Mouse (Mus musculus): ENCODE measurements around the gene Cacna2d3. TPM values are rescaled to one million over a fixed set of nuclear protein-coding genes. Genes with fewer than 3 reads are reported as not detected.

Cacna2d3 gene
- polyA plus RNA-seq, 1 experiment from 2014 or later, result 0.99 TPM

GRCm38 (mm10) chr14:29530516-29530915, 191.1 kb downstream of the Cacna2d3 start:
- TF ChIP-seq CTCF (IDR thresholded peaks at IDR 0.05; ENCODE audit: low read depth), result no peak
- no peak overlapping the region for H3K4me3 ChIP-seq (ENCODE audit: low read depth, low read length)
- WGBS, result 53% methylated on average over 3 of the region's 3 CpGs
- no peak for ATAC-seq
- H3K27me3 ChIP-seq (replicated peaks; ENCODE audit: control insufficient read depth, insufficient read depth, low read length), result no peaks in the 10 kb centered on the region
- no peaks in the 10 kb centered on the region for H3K4me1 ChIP-seq (replicated peaks; ENCODE audit: control insufficient read depth, insufficient read depth, low read length)
- no peak overlapping the region for H3K9ac ChIP-seq (ENCODE audit: low read depth, low read length)
- no peaks in the 10 kb centered on the region for H3K9me3 ChIP-seq (ENCODE audit: control insufficient read depth)
- no peaks in the 10 kb centered on the region for H3K36me3 ChIP-seq (ENCODE audit: control insufficient read depth, insufficient read depth)
- no peak overlapping the region for H3K27ac ChIP-seq (ENCODE audit: low read depth, low read length)
- H3K4me2 ChIP-seq (replicated peaks; ENCODE audit: low read depth), result no peak overlapping the region

GRCm38 (mm10) chr14:29528696-29529095, 193.0 kb downstream of the Cacna2d3 start:
- H3K27me3 ChIP-seq (replicated peaks; ENCODE audit: control insufficient read depth, insufficient read depth, low read length), result no peaks in the 10 kb centered on the region
- H3K4me3 ChIP-seq (ENCODE audit: low read depth, low read length), result no peak overlapping the region
- no peaks in the 10 kb centered on the region for H3K36me3 ChIP-seq (ENCODE audit: control insufficient read depth, insufficient read depth)
- H3K4me1 ChIP-seq (replicated peaks; ENCODE audit: control insufficient read depth, insufficient read depth, low read length), result no peaks in the 10 kb centered on the region
- ATAC-seq, result no peak
- TF ChIP-seq CTCF (IDR thresholded peaks at IDR 0.05; ENCODE audit: low read depth), result no peak
- H3K27ac ChIP-seq (ENCODE audit: low read depth, low read length), result no peak overlapping the region
- WGBS, result 56% methylated on average over 10 of the region's 10 CpGs
- no peak overlapping the region for H3K9ac ChIP-seq (ENCODE audit: low read depth, low read length)
- no peaks in the 10 kb centered on the region for H3K9me3 ChIP-seq (ENCODE audit: control insufficient read depth)
- H3K4me2 ChIP-seq (replicated peaks; ENCODE audit: low read depth), result no peak overlapping the region

- TF ChIP-seq CTCF (IDR thresholded peaks at IDR 0.05; ENCODE audit: low read depth), result no peak
- Histone ChIP-seq H3K27ac (ENCODE audit: low read depth, low read length) (no peak overlapping the region), H3K4me2 (replicated peaks; ENCODE audit: low read depth) (no peak overlapping the region), H3K4me3 (ENCODE audit: low read depth, low read length) (no peak overlapping the region), H3K36me3 (ENCODE audit: control insufficient read depth, insufficient read depth) (no peaks in the 10 kb centered on the region), H3K4me1 (replicated peaks; ENCODE audit: control insufficient read depth, insufficient read depth, low read length) (no peaks in the 10 kb centered on the region), H3K27me3 (replicated peaks; ENCODE audit: control insufficient read depth, insufficient read depth, low read length) (no peaks in the 10 kb centered on the region), H3K9me3 (ENCODE audit: control insufficient read depth) (no peaks in the 10 kb centered on the region), H3K9ac (ENCODE audit: low read depth, low read length) (no peak overlapping the region)
- WGBS, result 69% methylated on average over 7 of the region's 7 CpGs
- ATAC-seq, result no peak
Observed at GRCm38 (mm10) chr14:29519751-29520669, 201.7 kb downstream of the Cacna2d3 start.

DNA sequence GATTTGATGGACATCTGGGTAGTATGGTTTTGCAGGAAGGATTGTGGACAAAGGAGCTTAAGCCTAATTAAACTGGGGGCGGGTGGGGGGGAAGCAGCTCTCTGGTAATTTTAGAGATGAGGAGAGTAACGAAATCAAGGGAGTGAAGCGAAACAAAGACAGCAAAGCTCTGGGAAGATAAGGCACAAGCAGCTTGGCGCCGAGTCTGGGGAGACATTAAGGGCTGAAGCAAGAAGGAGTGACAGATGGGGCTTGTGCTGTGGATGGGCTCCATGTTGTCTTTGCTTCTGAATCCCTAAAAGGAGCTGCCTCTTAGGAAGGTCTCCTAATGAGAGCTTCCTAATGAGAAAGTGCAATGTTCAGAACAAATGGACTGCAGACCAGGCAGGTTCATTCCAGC, 219.0 kb downstream of the Cacna2d3 start:
- H3K9ac ChIP-seq (ENCODE audit: low read depth, low read length), result no peak overlapping the region
- no peak overlapping the region for H3K4me2 ChIP-seq (replicated peaks; ENCODE audit: low read depth)
- no peaks in the 10 kb centered on the region for H3K27me3 ChIP-seq (replicated peaks; ENCODE audit: control insufficient read depth, insufficient read depth, low read length)
- WGBS, result 65% methylated on average over 5 of the region's 5 CpGs
- no peak for TF ChIP-seq CTCF (IDR thresholded peaks at IDR 0.05; ENCODE audit: low read depth)
- H3K36me3 ChIP-seq (ENCODE audit: control insufficient read depth, insufficient read depth), result no peaks in the 10 kb centered on the region
- no peaks in the 10 kb centered on the region for H3K4me1 ChIP-seq (replicated peaks; ENCODE audit: control insufficient read depth, insufficient read depth, low read length)
- H3K9me3 ChIP-seq (ENCODE audit: control insufficient read depth), result no peaks in the 10 kb centered on the region
- ATAC-seq, result no peak
- no peak overlapping the region for H3K4me3 ChIP-seq (ENCODE audit: low read depth, low read length)
- no peak overlapping the region for H3K27ac ChIP-seq (ENCODE audit: low read depth, low read length)

DNA sequence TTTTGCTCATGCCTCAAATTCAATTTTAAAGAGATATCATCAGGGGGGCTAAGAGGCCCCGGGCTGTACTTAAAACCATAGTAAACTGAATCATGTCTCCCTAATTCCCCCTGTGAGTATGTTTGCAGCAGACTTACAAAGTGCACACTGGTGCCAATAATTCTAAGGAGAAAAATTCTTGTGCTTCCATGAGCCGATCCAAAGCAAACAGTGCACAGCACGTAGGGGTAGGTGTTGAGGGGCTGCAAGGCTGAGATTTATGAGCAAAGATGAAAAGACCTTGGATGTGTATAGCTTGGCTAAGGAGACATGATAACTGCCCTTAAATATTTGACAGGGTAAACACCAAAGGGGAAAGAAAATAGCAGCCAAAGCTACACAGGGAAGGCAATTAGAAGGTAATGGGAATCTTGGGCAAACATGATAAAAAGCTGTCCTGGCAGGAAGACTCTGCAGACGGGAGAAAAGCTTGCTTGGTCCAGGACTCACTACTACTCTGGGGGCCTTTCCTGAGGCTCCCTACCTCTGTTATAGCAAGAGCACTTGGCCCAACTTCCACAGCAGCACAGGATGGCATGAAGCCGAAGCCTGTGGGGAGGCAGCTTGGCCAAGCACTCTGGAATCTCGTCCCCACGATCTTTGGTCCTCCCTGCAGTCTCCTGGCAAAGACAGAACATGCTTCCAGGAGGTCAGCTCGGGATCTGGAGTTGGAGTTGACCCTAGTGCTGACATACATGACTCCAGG, 222.9 kb downstream of the Cacna2d3 start:
- no peak overlapping the region for H3K27ac ChIP-seq (ENCODE audit: low read depth, low read length)
- no peak for ATAC-seq
- no peaks in the 10 kb centered on the region for H3K36me3 ChIP-seq (ENCODE audit: control insufficient read depth, insufficient read depth)
- no peak overlapping the region for H3K4me2 ChIP-seq (replicated peaks; ENCODE audit: low read depth)
- no peak overlapping the region for H3K4me3 ChIP-seq (ENCODE audit: low read depth, low read length)
- H3K9ac ChIP-seq (ENCODE audit: low read depth, low read length), result no peak overlapping the region
- no peaks in the 10 kb centered on the region for H3K9me3 ChIP-seq (ENCODE audit: control insufficient read depth)
- no peaks in the 10 kb centered on the region for H3K27me3 ChIP-seq (replicated peaks; ENCODE audit: control insufficient read depth, insufficient read depth, low read length)
- no peak for TF ChIP-seq CTCF (IDR thresholded peaks at IDR 0.05; ENCODE audit: low read depth)
- 30% methylated on average over 8 of the region's 8 CpGs for WGBS
- no peaks in the 10 kb centered on the region for H3K4me1 ChIP-seq (replicated peaks; ENCODE audit: control insufficient read depth, insufficient read depth, low read length)

GRCm38 (mm10) chr14:29496552-29496951, 225.1 kb downstream of the Cacna2d3 start:
- no peak overlapping the region for H3K9ac ChIP-seq (ENCODE audit: low read depth, low read length)
- WGBS, result 82% methylated on average over 3 of the region's 3 CpGs

More at GRCm38 (mm10) chr14:29496552-29496951, 225.1 kb downstream of the Cacna2d3 start:
- H3K9me3 ChIP-seq (ENCODE audit: control insufficient read depth), result no peaks in the 10 kb centered on the region
- no peak overlapping the region for H3K4me2 ChIP-seq (replicated peaks; ENCODE audit: low read depth)
- no peaks in the 10 kb centered on the region for H3K4me1 ChIP-seq (replicated peaks; ENCODE audit: control insufficient read depth, insufficient read depth, low read length)
- H3K27me3 ChIP-seq (replicated peaks; ENCODE audit: control insufficient read depth, insufficient read depth, low read length), result no peaks in the 10 kb centered on the region
- no peak overlapping the region for H3K27ac ChIP-seq (ENCODE audit: low read depth, low read length)
- ATAC-seq, result no peak
- no peaks in the 10 kb centered on the region for H3K36me3 ChIP-seq (ENCODE audit: control insufficient read depth, insufficient read depth)
- TF ChIP-seq CTCF (IDR thresholded peaks at IDR 0.05; ENCODE audit: low read depth), result no peak
- H3K4me3 ChIP-seq (ENCODE audit: low read depth, low read length), result no peak overlapping the region
